Mouse (Mus musculus) liver, embryonic 14.5 days (tissue): ENCODE data around the gene Gm20538.

ENCODE experiments used
- CTCF ChIP-seq: IDR thresholded peaks from 2 replicates; pipeline ENCODE4 v1.5.1; 2016; ENCODE audit warnings: antibody characterized with exemption, low read depth, control low read depth
- EP300 ChIP-seq: IDR thresholded peaks from 2 replicates; pipeline ENCODE4 v1.6.1; 2016; ENCODE audit warnings: antibody characterized with exemption, low read depth

DNA sequence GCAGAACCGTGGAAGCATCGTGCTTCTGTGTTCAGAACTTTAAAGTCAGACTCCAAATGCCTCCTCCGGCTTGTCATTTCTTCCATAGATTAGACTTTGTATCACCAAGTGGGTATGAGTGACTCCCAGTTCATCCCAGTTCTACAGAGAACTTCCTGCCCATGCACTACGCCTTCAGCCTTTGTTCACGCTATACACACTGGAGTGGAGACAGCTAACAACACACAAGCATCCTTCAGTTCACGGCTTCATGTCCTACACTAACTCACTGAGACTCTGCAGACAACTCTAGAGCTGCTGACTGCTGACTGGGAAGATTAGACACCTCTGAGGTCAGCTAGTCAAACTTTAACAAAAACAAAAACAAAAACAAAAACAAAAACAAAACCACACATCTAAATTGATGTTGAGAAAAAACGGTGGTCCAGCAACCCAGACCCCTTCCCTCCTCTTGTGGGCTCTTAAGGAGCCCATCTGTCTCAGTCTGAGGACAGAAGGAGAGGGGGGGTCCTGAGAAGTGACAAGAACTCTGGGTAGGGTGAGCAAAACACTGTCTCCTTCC is 38.6 kb downstream of the Gm20538 start:
- TF ChIP-seq EP300 (no peak), CTCF (no peak)
